Mouse (Mus musculus): ENCODE results near the gene Camkmt.

DNA sequence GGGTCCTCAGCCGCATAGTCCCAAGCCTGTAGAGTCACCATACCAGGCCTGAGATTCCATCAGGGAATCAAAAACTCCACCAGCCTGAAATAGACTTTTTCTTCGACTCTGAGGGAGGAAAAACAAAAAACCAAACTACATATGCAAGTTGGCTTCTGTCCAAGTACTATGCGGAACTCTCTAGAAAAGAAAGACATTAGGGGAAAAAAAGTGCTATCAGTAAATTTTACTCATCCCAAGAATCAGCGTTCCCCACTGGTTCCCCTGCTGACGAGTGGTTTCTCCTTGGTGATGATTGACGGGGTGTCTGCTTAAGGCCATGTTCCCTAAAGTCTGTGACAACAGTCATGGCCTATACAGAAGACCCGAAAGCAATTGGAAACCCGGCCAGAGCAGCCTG is 352.7 kb downstream of the Camkmt start:
- no peak for TF ChIP-seq POLR2A (IDR thresholded peaks at IDR 0.05; ENCODE audit: low read depth, low read length)
- no peak for TF ChIP-seq CTCF (IDR thresholded peaks at IDR 0.05; ENCODE audit: extremely low read depth, insufficient read depth, insufficient read length, insufficient replicate concordance)
